Mouse (Mus musculus) bone marrow, adult 2 months (tissue): ENCODE results near the gene Prr7. TPM values are rescaled to one million over a fixed set of nuclear protein-coding genes. Genes with fewer than 3 reads are reported as not detected.
A peak's percentile ranks its signal among the peaks of the same experiment; 100 is the strongest.

Experiments used
- H3K27ac ChIP-seq: fragments of 200-500 bp; 2 replicates; pipeline ENCODE4 v1.5.1; 2012; ENCODE audit warnings: low read depth, mild to moderate bottlenecking, control low read depth, inconsistent platforms, low read length; ENCODE audit not compliant: control insufficient read depth, poor library complexity, insufficient read depth
- H3K4me1 ChIP-seq: fragments of 200-500 bp; 2 replicates; pipeline ENCODE4 v1.6.1; 2011; ENCODE audit warnings: low read length; ENCODE audit not compliant: control insufficient read depth, insufficient read depth
- H3K4me3 ChIP-seq: fragments of 200-500 bp; replicated peaks from 2 replicates; pipeline ENCODE3; 2011; ENCODE audit warnings: mild to moderate bottlenecking, low read depth, low read length, control low read depth; ENCODE audit not compliant: control insufficient read depth
- CTCF ChIP-seq: fragments of 200-500 bp; IDR thresholded peaks from 2 replicates; pipeline ENCODE4 v1.5.1; 2011; ENCODE audit warnings: low read length, control low read depth; ENCODE audit not compliant: control insufficient read depth, insufficient read depth
- POLR2A ChIP-seq: fragments of 200-500 bp; IDR thresholded peaks from 2 replicates; pipeline ENCODE4 v1.6.1; 2011; ENCODE audit warnings: low read depth, mild to moderate bottlenecking, control low read depth, low read length, borderline replicate concordance; ENCODE audit not compliant: control insufficient read depth
- WGBS: fragments of 180-500 bp; shearing (Covaris S2); methylation state at CpG from one replicate; pipeline ENCODE4 v1.1.7; 2018; 5-methylcytosine and 5-hydroxymethylcytosine counted together
- polyA plus RNA-seq: library from polyadenylated mRNA; stranded (reverse); fragments of >200 nt; gene quantifications from 2 replicates; pipeline ENCODE4 v1.2.4, GENCODE M21; 2011; ENCODE audit warnings: low replicate concordance; ENCODE audit not compliant: missing spikeins, insufficient read depth, insufficient read length

Prr7 gene
- polyA plus RNA-seq, 1 experiment: 4.1 TPM

DNA sequence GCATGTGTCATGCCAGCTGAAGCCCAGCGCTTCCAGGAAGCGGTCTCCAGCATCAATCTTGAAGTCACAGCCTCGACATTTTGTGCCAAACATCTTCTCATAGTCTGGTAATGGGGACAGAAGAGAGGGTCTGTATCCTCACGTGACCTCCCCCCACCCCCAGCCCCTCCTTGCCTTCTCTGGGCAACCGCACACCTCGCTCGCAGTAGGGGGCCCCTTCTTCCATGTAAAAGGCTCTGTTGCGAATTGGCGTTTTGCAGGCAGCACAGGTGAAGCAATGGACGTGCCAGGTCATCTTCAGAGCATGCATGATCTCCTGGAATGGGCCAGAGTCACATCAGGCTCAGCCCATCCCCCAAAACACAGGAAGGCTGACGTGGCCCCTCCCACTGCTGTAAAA lies 34.8 kb downstream of the Prr7 start:
- WGBS: 83% methylated on average over 11 of the region's 11 CpGs
- Histone ChIP-seq H3K4me1 (no peaks in the 10 kb centered on the region), H3K4me3 (no peak overlapping the region), H3K27ac (no peak overlapping the region)
- TF ChIP-seq CTCF (no peak), POLR2A (no peak)

DNA sequence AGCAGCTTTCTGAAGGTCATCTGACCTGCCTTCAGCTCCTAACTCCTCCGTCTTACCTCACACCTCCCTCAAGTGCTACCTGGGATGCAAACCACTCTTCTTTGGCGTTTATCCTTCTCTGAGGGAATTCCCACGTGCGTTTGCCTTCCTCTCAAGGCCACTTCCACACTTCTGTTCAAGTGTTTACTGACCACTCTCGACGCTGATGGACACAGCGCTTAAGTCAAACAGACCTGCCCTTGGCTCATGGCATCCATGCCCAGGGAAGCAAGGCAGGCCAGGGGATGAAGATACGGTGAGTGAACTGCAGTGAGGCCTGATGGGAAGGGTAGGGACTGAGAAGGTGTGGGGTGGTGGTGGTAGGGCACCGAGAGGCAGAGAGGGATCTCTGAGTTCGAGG lies 36.5 kb downstream of the Prr7 start:
- Histone ChIP-seq H3K4me3 (no peak overlapping the region), H3K27ac (no peak overlapping the region), H3K4me1 (no peaks in the 10 kb centered on the region)
- 80% methylated on average over 10 of the region's 10 CpGs for WGBS
- no peak for TF ChIP-seq CTCF

DNA sequence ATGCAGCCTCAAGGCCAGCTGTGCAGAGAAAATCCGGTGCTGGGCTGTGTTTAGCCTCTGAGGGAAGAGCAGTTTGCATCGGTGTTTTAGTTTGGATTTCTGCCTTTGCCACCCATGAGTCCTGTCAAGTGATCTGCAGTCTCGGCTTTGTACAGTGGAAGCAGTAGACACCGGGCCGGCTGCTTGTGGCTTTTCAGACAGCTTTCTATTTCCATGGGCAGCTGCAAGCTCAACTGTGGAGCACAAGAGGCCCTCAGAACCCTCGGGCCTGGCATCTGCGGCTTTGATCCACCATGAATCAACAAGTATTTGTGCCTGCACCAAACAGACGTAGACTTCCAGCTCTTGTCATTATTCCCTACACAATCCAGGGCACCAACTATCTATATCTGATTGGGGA lies 38.3 kb downstream of the Prr7 start:
- no peaks in the 10 kb centered on the region for H3K4me1 ChIP-seq
- no peak overlapping the region for H3K4me3 ChIP-seq
- no peak overlapping the region for H3K27ac ChIP-seq
- 78% methylated on average over 8 of the region's 8 CpGs for WGBS
- TF ChIP-seq POLR2A: no peak
- TF ChIP-seq CTCF: no peak

DNA sequence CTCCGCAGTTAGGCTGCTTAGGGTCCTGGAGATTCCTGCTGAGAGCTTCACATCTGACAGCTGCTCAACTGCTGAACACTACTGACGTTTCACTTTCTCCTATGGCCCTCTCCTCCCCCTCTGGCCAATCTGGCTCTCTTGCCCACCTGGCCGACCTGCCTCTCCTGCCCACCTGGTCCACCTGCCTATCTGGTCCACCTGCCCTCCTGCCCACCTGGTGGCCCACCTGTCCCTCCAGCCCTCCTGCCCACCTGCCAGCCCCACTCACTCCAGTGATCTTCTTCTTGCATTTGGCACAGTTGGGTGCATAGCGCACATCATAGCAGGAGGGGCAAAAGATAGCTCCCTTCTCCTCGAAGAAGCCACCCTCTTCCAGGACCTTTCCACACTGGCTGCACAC lies 40.3 kb downstream of the Prr7 start:
- TF ChIP-seq CTCF (no peak), POLR2A (no peak)
- no peaks in the 10 kb centered on the region for H3K4me1 ChIP-seq
- H3K27ac ChIP-seq: no peak overlapping the region
- H3K4me3 ChIP-seq: no peak overlapping the region
- WGBS: 87% methylated on average over 5 of the region's 5 CpGs

DNA sequence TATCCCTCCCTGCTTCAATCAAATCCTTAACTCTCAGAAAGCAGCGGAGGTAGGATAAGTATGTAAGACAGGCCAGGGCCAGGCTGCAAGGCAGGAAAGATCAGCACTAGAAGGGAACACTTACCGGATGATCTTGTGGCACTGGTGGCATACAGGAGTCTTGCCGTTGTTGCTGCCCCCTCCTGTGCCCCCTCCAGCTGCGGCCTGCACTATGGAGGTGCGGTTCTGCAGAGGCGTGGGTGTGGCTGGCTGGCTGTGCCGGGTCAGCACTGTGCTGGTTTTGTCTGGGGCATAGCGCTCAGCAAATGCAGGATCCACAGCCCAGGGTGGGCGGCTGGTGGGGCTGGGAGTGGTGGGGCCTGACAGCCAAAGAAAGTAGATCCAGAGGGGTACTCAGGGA lies 41.7 kb downstream of the Prr7 start:
- Histone ChIP-seq H3K27ac (no peak overlapping the region), H3K4me1 (peaks cover 1% of the 10 kb centered on the region; the same call in 1 of the 2 replicates), H3K4me3 (no peak overlapping the region)
- TF ChIP-seq CTCF (no peak), POLR2A (no peak)
- 91% methylated on average over 9 of the region's 9 CpGs for WGBS

DNA sequence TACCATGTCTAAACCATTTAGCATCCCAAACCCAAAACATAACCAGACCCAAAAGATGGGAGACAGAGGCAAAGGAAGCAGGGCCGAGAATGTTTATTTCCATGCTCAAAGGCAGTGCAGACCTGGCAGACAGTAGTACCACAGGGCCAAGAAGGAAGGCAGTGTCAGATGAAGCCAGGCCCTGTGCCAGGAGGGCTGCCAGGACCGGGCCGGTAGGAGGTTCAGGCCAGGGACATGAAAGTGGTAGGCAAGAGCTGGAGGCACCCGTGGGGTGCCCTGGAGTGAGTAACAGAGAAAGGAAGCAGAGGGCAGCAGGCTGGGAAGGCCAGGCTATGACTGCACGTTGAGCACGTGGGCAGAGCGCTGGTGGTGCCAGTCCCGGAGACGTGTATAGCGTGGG lies 42.6 kb downstream of the Prr7 start:
- WGBS: 88% methylated on average over 10 of the region's 10 CpGs

DNA sequence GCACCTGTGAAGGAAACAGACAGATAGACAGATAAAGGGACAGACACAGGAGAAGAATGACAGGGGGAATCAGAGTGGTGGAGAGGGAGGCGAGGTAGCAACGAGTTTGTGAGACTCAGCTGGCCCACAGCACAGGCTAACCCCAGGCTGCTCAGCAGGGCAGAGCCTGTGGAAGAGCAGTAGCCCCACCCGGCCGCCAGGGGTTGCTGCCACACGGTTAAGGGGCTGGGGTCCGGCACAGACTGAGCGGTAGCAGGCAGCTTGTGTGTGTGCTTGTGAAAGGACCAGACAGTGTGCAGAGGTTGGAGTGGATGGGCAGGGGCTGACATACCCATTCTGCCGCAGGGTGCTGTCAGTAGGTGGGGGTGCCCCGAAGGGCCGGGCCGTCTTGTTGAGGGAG lies 43.8 kb downstream of the Prr7 start:
- 82% methylated on average over 11 of the region's 11 CpGs for WGBS

More for the DNA sequence above, 42.6 kb downstream of the Prr7 start:
- Histone ChIP-seq H3K27ac (no peak overlapping the region), H3K4me1 (peaks cover 4% of the 10 kb centered on the region), H3K4me3 (no peak overlapping the region)
- TF ChIP-seq CTCF: no peak
- TF ChIP-seq POLR2A: no peak

DNA sequence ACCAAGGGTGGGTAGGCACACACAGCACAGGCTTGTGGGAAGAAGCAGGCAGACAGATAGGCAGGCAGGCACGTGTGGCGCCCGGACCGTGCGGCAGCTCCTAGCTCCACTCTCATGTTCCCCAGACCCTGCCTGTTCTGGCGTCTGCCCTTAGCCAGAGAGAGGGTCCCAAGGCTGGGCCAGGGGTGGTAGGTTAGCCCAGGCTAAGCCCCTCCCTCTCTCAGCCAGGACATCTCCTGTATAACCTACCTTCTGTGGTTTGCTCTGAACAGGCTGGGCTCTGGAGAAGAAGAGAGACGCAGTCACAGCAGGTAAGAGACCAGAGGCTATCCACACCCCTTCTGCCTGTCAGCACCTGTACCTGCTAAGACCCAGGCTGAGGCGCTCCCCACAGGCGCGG lies 44.5 kb downstream of the Prr7 start:
- Histone ChIP-seq H3K27ac (no peak overlapping the region), H3K4me3 (no peak overlapping the region), H3K4me1 (peaks cover 6% of the 10 kb centered on the region)
- WGBS: 94% methylated on average over 10 of the region's 10 CpGs
- TF ChIP-seq CTCF: no peak

More for the DNA sequence above, 43.8 kb downstream of the Prr7 start:
- TF ChIP-seq POLR2A: no peak
- TF ChIP-seq CTCF: no peak
- H3K4me3 ChIP-seq: no peak overlapping the region
- H3K27ac ChIP-seq: no peak overlapping the region
- H3K4me1 ChIP-seq: peaks cover 6% of the 10 kb centered on the region

DNA sequence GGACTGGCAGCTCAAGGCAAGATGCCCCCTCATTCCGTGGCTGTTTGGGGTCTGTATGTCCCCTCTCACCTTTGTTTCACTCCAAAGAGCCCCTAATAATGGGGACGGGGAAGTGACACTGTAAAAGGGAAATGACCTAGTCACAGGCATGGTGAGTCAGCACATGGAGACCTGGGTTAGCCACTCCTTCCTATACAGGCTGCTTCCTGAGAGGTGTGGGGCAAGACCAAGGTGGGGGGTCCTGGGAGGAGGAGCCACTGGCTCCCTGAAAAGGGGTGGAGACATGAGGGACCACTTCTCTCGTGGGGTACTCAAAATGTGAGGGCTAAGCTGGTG lies 46.2 kb downstream of the Prr7 start:
- WGBS: 14% methylated on average over 3 of the region's 3 CpGs
- no peak for TF ChIP-seq POLR2A
- no peak for TF ChIP-seq CTCF
- H3K27ac ChIP-seq: peak overlapping the region; percentile 78
- peak overlapping the region; percentile 0 for H3K4me3 ChIP-seq
- H3K4me1 ChIP-seq: peaks cover 6% of the 10 kb centered on the region
